Mouse (Mus musculus) thymus, adult 2 months (tissue): ENCODE data around the gene Fibin. TPM values are rescaled to one million over a fixed set of nuclear protein-coding genes. Genes with fewer than 3 reads are reported as not detected.

Source experiments
- DNase-seq: peaks from one replicate; pipeline ENCODE4 v3.0.0; 2021
- H3K27ac ChIP-seq: fragments of 200-500 bp; 2 replicates; pipeline ENCODE4 v1.5.1; 2012; ENCODE audit warnings: low read length, control low read depth; ENCODE audit not compliant: control insufficient read depth, insufficient read depth
- H3K27me3 ChIP-seq: fragments of 200-500 bp; 2 replicates; pipeline ENCODE4 v1.6.1; 2012; ENCODE audit warnings: mild to moderate bottlenecking, low read length, moderate library complexity, mixed read lengths; ENCODE audit not compliant: control insufficient read depth, insufficient read depth
- H3K36me3 ChIP-seq: fragments of 200-500 bp; 2 replicates; pipeline ENCODE4 v1.6.1; 2012; ENCODE audit warnings: mild to moderate bottlenecking, low read length, moderate library complexity; ENCODE audit not compliant: control insufficient read depth, insufficient read depth
- H3K4me1 ChIP-seq: fragments of 200-500 bp; replicated peaks from 2 replicates; pipeline ENCODE4 v1.6.1; 2012; ENCODE audit warnings: low read length; ENCODE audit not compliant: control insufficient read depth, insufficient read depth
- H3K4me3 ChIP-seq: fragments of 200-500 bp; 2 replicates; pipeline ENCODE4 v1.5.1; 2012; ENCODE audit warnings: mild to moderate bottlenecking, low read length, control low read depth, moderate library complexity; ENCODE audit not compliant: control insufficient read depth, insufficient read depth
- CTCF ChIP-seq: fragments of 200-500 bp; IDR thresholded peaks from 2 replicates; pipeline ENCODE4 v1.5.1; 2012; ENCODE audit warnings: mild to moderate bottlenecking, control low read depth, low read length, moderate library complexity, borderline replicate concordance; ENCODE audit not compliant: control insufficient read depth, poor library complexity, insufficient read depth; ENCODE audit errors: extremely low read depth
- POLR2A ChIP-seq: fragments of 200-500 bp; IDR thresholded peaks from 2 replicates; pipeline ENCODE4 v1.6.1; 2012; ENCODE audit warnings: mild to moderate bottlenecking, low read length, control low read depth, moderate library complexity; ENCODE audit not compliant: control insufficient read depth, poor library complexity, insufficient read depth; ENCODE audit errors: extremely low read depth
- WGBS: fragments of 180-500 bp; shearing (Covaris S2); methylation state at CpG from one replicate; pipeline ENCODE4 v1.1.7; 2018; 5-methylcytosine and 5-hydroxymethylcytosine counted together
- polyA plus RNA-seq: library from polyadenylated mRNA; depleted of rRNA; stranded (reverse); fragments of >200 nt; gene quantifications from 2 replicates; pipeline ENCODE4 v1.2.3, GENCODE M21; 2012; rRNA removed

The Fibin gene
- polyA plus RNA-seq, 1 experiment = 0.82 TPM

GRCm38 (mm10) chr2:110316116-110316883 is 46.7 kb downstream of the Fibin start:
- Histone ChIP-seq H3K36me3 (no peaks in the 10 kb centered on the region), H3K27me3 (no peaks in the 10 kb centered on the region), H3K4me3 (no peak overlapping the region), H3K4me1 (no peaks in the 10 kb centered on the region), H3K27ac (no peak overlapping the region)
- no peak for DNase-seq
- TF ChIP-seq CTCF = no peak
- no peak for TF ChIP-seq POLR2A
- WGBS = 48% methylated on average over 3 of the region's 3 CpGs

- WGBS = 89% methylated on average over 6 of the region's 6 CpGs
- no peak for DNase-seq
Observed at GRCm38 (mm10) chr2:110314509-110315155, 48.4 kb downstream of the Fibin start, which contains the start of gene Bbox1. Gene Bbox1, minus strand, starts transcription at chr2:110314560.

GRCm38 (mm10) chr2:110314074-110314473 is 48.9 kb downstream of the Fibin start:
- no peaks in the 10 kb centered on the region for H3K27me3 ChIP-seq
- no peak overlapping the region for H3K27ac ChIP-seq
- no peak overlapping the region for H3K4me3 ChIP-seq
- TF ChIP-seq POLR2A (no peak), CTCF (no peak)
- no peaks in the 10 kb centered on the region for H3K4me1 ChIP-seq
- WGBS = 89% methylated on average over 5 of the region's 5 CpGs
- no peak for DNase-seq
- H3K36me3 ChIP-seq = no peaks in the 10 kb centered on the region

More at GRCm38 (mm10) chr2:110314509-110315155, 48.4 kb downstream of the Fibin start, which contains the start of gene Bbox1:
- no peaks in the 10 kb centered on the region for H3K36me3 ChIP-seq
- H3K27me3 ChIP-seq = no peaks in the 10 kb centered on the region
- H3K27ac ChIP-seq = no peak within 1 kb of the TSS
- H3K4me3 ChIP-seq = no peak within 1 kb of the TSS
- TF ChIP-seq POLR2A (no peak), CTCF (no peak)
- no peaks in the 10 kb centered on the region for H3K4me1 ChIP-seq

DNA sequence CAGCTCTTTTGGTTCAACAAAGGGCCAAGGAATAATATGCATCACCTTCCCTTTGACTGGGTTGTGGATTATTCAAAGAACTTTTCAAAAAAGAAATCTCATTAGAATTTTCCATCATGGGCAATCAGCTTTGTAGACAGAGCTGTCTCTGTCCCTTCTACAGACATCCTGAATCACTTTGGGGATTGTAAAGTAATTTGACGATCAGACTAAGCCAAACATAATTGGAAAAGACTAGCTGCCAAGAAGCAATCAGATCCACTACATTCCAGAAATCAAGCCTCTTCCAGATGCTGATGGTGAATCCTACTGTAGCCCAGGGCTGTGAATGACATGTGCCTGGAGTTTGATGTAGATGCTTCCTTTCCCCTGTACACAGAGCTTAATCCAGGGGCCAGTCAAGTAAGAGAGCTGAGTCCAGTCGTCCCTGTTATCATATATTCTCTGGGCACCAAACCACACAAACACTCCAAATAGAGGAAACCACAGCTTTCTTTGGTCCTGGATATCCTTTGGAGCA is 49.6 kb downstream of the Fibin start:
- Histone ChIP-seq H3K4me3 (no peak overlapping the region), H3K36me3 (no peaks in the 10 kb centered on the region), H3K27me3 (no peaks in the 10 kb centered on the region), H3K4me1 (no peaks in the 10 kb centered on the region), H3K27ac (no peak overlapping the region)
- WGBS = 60% methylated on average over 2 of the region's 2 CpGs
- no peak for DNase-seq
- TF ChIP-seq POLR2A = no peak
- no peak for TF ChIP-seq CTCF

Other genes with a start within 250 kb of the Fibin start
- 0.27 and 0.43 TPM in 2 replicates for gene Bbox1, start 48.6 kb downstream of the Fibin start, polyA plus RNA-seq
- not detected in 2 replicates for gene Slc5a12, start 234.1 kb upstream of the Fibin start, polyA plus RNA-seq